Mouse (Mus musculus) cortical plate, adult 2 months (tissue): ENCODE data around the gene Nfic.

Experiments
- CTCF ChIP-seq: fragments of 200-500 bp; IDR thresholded peaks from 2 replicates; pipeline ENCODE4 v1.5.1; 2011; ENCODE audit warnings: mild to moderate bottlenecking, control low read depth, low read length; ENCODE audit not compliant: insufficient read depth; ENCODE audit errors: extremely low read depth
- POLR2A ChIP-seq: fragments of 200-500 bp; IDR thresholded peaks from 2 replicates; pipeline ENCODE4 v1.6.1; 2011; ENCODE audit warnings: mild to moderate bottlenecking, low read length, control low read depth; ENCODE audit not compliant: insufficient read depth; ENCODE audit errors: extremely low read depth

DNA sequence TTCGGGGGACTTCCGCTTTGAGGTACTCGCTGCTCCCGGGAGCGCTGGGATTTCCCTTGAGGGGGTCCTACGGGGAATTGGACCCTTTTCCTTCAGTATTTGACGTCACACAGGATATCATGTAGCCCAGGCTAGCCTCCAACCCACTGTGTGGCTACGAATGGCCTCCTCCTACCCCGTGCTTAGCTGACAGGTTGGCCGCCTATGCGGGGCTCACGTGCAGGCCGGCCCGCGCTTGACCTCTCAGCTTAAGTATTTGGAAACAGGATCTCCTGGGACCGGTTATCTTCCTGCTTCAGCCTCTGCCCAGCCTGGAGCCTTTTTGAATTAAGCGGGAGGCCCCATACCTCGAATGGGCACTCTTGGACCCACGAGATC lies 70.8 kb downstream of the Nfic start:
- TF ChIP-seq POLR2A: no peak
- TF ChIP-seq CTCF: no peak
